Mouse (Mus musculus) ovary, postnatal 10 days (tissue): ENCODE measurements around the gene Fto.
A peak's percentile ranks its signal among the peaks of the same experiment; 100 is the strongest.

Experiments used
- DNase-seq: peaks from one replicate; pipeline ENCODE4 v3.0.0; 2022; ENCODE audit warnings: low spot score

Gene Fto

DNA sequence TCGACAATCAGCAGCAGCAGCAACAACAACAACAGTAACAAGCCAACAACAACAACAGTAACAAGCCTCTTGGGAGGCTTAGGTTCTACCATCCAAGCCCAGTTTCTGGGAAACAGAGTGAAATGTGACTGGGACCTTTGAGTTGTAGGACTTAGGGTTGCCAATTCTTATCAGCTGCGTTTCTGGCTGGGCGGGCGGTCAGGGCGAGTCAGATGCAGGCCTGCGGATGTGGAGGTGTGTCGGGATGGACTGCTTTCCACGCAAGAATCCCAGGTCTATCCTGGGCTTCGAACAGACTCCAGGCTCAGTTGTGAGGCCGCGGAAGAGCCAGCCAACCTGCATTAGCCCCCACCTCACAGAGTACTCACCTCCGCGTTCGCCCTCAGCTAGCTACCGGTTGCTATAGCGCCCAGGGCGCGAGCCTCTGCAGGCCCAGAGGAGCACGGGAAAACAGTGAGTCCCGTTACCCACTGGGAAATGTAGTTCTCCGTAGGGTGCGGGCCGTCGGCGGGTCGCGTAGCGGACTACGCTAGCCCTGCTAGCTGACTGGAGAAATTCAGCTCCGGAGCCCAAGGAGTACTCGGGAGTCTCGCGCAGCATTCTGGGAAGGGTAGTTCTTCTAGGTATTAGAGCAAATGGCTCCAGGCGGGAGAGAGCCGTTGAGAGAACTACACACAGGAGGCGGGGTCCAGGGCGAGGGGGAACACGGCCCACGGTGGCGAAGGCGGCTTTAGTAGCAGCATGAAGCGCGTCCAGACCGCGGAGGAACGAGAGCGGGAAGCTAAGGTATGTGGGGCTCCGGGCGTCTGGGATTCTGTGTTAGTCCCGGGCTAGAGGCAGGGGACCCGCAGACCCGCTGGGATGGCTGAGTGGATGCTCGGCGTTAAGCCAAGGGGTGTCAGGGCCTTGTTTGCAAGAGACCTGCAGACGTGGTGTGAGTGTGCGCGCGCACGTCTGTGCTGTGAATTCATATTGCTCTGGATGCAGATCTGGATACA lies at the start of gene Fto, which contains the start of gene Rpgrip1l:
Gene Fto, plus strand, starts transcription at position 691 of the 998 bp plus-strand sequence.
Gene Rpgrip1l, minus strand, starts transcription at position 428 of the 998 bp plus-strand sequence.
- peak; percentile 79 for DNase-seq

DNA sequence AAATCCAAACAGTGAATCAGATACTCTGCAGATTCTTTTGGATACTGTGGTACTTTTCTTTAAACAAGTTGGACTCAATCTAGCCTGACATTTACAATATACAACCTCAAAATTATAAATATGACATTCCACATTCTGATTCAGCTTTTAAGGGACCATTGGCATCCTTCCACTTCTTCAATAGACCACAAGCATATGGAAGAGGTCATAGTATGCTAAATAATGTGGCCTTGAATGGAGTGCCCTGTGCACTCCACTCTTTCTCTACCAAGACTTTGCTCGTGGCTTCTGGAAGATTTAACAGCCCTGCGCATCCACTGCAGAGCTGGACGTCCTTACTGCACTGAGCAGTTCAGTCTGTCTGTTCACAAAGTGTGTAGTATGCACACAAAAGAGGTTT lies 49.4 kb upstream of the Fto start:
- no peak for DNase-seq

DNA sequence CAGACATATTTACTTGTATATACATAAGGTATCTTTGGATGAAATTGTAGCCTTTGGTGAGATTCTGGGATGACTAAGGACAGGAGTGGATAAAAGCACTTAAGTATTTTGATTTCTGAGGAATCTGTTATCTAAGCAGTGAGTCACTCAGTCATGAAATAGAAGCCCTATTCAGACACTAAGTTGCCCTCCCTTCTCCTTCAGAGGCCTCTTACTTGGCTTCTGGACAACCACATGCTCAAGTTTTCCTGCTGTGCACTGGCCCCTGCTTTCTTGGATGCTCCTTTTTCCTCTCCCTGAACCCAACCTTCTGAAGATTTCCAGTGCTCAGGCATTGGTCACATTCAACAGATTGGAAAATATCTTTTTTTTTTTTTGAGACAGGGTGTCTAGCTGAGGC lies 48.8 kb upstream of the Fto start:
- no peak for DNase-seq

DNA sequence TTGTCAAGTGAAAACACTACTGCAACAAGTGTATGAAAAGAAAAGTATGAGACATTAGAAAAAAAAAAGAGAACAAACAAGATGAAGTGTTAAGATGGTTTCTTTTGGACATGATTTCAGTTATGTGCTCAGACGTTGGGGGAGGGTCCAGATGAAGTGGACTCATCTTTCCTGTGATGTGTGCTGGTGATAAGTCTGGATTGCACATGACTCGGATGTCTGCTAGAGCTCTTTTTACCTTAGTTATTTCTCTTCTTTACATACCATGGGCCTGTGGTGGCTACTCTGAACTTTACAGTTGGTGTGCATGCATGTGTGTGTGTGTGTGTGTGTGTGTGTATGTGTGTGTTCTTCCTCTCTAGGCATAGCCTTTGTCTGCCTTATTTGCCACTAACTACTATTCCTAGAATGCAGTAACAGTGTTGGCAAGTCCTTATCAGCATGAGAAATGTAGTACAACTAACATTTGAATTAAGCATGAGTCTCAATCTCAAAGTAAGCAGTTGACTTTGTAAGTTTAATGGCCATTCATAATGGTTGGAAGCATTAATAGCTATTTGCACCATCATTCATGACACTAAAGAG lies 43.9 kb upstream of the Fto start:
- no peak for DNase-seq

GRCm38 (mm10) chr8:91273493-91273892 lies 39.8 kb upstream of the Fto start:
- no peak for DNase-seq

- DNase-seq, result no peak
Measured at GRCm38 (mm10) chr8:91276337-91276736, 37.0 kb upstream of the Fto start.

DNA sequence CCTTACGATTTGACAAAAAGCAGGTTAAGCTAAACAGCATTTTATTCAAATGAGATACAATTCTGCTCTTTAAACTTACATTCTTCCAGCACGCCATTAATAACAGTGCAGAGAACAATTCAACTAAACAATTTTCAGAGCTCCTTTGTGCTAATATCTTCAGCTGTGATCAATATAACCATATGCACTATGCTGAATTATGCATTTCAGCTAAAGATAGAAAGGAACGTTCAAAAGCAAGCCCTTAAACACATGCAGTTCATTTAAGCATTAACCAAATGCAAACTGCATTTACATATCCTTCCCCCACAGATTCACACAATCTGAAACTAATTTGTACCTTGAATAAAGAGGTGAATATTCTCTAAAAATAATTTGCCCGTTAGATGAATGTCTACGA lies 35.3 kb upstream of the Fto start:
- DNase-seq, result no peak

DNA sequence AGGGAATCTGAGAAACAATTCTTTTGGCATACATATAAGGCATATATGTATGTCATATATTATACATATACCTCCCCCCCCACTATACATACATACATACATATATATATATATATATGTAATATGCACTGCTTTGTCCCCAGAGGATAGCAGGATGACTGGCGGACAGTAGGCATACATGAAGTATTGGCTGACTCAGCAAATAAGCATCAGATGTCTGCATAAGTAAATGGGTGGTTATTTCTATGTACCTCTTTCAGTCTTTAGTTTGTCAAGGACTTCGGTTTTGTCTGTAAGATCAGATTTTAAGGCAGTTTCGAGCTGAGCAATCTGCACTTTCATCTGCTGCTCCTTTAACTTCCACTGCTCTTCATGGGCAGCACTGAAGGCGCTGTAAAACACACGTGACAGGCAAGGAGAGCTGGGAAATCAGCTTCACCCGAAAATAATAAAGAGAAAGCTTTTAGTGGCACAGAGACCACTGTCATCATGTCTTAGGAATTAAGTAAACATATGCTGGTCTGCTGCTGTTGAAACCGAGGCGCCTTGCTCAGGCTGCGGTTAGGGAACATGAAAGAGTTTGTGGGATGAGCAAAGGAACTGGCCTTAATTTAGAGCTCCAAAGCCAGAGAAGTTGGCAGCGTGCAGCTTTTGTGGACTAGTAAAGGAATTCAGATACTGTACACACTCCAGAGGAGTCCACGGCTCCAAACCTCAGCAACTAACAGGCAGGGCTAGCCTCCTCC lies 32.7 kb upstream of the Fto start:
- no peak for DNase-seq

- DNase-seq, result no peak
Measured at GRCm38 (mm10) chr8:91281545-91281944, 31.8 kb upstream of the Fto start.

- no peak for DNase-seq
Measured at GRCm38 (mm10) chr8:91282655-91283054, 30.7 kb upstream of the Fto start.

DNA sequence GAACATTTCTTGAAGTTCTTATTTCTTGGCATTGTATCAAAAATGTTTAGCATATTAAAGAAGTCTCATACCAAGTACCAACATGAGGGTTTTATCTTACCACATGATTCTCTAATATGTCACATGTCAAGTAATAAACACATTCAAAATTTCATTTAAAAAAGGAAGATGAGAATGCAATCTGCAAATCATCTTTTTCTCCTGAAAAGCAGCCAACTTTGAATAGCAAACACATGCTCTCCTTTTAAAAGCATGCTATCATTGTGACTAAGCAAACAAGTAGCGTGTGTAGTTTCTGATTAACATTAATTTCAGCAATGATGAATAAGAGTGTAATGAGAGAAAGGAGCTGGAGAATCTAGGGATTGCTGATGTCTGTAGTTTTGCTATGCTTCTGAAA lies 29.5 kb upstream of the Fto start:
- DNase-seq, result no peak

- DNase-seq, result no peak
Measured at GRCm38 (mm10) chr8:91286237-91286636, 27.1 kb upstream of the Fto start.

DNA sequence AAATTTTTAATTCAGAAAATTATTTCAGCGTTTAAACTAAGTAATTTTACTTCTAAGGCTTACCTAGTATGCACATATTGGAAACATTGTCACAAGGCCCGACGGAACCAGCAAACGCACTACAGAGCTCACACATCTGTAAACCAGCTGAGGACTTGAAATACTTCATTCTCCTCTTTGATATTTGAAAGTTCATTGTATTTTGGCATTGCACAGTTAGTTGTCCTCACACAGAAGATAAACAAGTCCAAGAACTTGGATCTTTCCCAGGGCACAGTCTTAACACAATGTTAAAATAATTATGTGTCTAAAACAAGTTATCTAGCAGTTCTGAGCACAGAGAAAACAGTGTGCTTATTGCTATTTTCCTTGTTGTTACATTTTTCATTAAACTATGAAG lies 22.7 kb upstream of the Fto start:
- DNase-seq, result no peak

DNA sequence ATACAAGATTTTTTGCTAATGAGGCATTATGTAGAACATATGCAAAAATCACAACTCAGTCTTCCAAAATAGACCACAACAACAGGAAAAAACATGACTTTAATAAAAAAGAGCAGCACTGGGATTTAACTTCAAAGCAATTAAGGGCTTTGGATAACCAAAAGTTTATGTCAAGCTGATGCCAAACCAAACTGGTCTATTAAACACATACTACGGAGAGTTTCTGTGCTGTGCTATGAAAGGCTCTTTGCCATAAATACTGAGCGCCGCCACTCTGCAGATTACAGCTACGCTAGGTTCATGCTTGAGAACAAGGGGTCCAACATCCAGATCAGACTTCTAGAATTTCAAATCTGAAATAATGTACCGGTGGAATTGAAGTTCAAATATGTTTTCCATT lies 17.5 kb upstream of the Fto start:
- DNase-seq, result no peak

GRCm38 (mm10) chr8:91298672-91299071 lies 14.7 kb upstream of the Fto start:
- no peak for DNase-seq

DNA sequence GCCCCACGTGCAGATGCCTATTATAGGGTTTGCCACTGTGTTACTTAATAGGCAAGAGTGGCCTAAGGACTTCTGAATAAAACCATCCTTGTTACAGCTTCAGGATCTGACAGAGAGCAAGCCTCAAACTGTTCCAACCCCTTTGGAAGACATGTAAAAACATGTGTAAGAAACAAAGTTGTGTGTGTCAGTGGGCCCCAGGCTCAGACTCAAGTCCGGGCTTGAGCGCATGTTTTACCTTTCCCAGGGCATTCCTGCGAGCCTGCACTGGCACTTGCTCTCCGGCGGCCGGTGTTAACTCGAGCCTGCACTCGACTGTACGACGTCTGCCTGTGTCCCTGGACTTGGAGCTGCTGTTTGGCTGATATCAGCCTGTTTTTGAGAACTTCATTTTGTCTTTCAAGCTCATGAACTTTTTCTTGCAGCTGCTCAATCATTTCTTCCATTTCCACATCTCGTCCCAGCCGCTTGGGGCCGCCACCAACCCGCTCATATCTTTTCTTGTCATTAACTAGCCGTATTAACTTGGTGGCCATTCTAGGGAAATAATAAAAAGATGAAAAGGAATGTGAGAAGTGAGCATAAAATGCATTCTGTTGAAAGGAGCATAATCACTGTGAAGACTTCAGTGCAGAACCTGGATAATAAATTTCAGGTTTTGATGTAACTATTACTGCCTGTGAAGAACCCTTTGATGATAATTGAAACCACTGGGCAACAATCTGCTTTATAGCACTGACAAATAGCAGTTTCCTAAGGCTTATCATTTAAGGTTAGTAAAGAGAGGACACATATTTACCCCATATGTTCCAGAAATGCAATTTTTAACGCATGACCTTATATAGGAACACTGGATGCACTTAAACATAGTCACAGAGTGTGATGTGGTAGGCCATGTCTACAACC lies 8.6 kb upstream of the Fto start:
- no peak for DNase-seq

DNA sequence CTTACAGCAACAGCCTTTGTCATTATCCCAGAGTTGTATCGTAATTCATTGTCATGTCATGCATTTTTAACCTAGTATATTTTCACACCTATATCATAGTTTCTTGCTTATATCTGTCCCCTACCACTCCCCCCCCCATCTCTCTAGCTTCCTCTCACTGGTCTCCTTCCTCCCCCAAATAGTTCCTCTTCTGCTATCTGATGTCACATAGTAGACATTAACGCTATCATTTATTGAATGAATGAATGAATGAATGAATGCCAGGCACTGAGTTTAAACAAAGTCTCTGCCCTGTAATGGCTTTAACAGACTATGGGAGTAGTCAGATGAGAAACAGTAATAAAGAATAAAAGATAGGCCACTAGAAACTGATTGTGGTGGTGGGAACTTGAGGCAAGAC lies 983 bp upstream of the Fto start:
- no peak for DNase-seq

- DNase-seq, result no peak
Measured at GRCm38 (mm10) chr8:91317567-91318227, 4.4 kb downstream of the Fto start.

- DNase-seq, result no peak
Measured at GRCm38 (mm10) chr8:91318938-91319729, 5.8 kb downstream of the Fto start.

DNA sequence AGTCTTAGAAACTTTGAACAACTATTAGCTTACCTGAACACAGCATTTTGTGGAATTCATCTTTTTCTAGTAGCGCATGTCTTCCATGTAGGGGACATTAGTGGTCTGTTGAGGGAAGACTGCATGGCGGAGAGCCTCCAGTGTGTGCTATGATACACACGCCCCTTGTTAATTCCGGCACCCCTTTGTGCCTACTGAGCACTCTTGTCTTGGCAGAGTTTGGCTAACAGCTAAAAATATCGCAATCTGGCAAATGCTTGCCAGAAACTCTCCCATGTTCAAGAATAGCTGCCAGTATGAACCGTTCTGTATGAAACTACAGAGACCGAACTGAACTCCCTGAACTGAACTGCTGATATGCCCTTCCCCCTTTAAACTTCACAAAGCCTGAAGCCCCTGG lies 10.2 kb downstream of the Fto start:
- no peak for DNase-seq
